Mouse (Mus musculus): ENCODE results near the gene Creb3l1.

Gene Creb3l1

DNA sequence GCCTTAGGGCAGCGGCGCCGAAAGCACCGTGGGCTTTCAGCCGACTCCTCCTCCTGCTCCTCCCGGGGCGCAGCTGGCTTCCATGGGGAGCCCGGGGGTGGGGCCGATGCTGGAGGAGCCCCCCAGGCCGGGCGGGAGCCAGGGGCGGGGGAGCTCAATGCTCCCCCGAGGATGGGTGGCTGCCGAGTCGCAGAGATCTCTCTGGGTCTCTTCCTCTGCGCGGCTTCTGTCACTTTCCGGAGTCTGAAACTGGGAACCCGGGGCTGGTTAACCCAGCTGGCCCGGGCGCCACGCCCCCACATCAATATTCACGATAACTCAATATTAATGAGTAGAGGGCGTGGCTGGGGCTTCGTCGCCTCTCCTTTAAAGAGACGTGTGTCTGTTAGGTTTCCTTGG is at the start of gene Creb3l1:
TSS of gene Creb3l1 (minus strand) at position 229 of the 399 bp plus-strand sequence.
- peak; percentile 79 for DNase-seq (ENCODE audit: low spot score)

DNA sequence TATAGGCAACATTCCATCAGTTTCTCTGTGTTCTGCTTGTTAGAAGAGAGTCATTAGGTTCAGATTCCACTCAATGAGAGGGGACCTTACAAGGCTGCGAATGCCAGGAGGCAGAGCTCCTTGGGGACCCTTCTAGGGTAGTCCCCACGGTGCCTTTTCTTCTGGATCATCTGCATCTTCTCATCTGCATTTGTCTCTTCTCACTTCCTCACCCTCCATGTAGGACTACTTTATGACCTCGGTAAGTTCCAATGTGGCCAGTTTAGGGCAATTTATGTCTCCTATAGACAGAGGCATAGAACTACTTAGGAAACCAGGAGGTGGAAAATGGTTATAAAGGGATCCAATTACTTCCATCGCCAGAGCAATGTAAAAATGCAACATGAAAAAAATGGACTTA is 46.8 kb upstream of the Creb3l1 start:
- no peak for DNase-seq (ENCODE audit: low spot score)

DNA sequence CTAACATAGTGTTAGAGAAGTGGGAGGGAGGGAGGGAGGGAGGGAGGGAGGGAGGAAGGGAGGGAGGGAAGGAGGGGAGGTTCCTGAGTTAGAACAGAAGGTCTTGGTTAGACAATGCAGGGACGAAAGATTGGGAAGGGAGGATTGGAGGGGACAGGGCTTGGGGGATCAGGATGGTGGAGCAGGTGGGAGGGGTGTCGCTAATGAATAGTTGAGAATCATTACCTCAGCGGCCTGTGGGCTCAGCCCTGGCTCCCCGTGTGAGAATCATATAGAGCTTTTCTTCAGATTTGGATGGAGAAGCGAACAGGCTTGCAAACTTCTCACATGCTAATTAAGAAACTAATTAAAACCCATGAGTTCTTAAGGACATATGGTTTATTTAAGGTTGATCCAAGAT is 45.3 kb upstream of the Creb3l1 start:
- DNase-seq (ENCODE audit: low spot score) = no peak

DNA sequence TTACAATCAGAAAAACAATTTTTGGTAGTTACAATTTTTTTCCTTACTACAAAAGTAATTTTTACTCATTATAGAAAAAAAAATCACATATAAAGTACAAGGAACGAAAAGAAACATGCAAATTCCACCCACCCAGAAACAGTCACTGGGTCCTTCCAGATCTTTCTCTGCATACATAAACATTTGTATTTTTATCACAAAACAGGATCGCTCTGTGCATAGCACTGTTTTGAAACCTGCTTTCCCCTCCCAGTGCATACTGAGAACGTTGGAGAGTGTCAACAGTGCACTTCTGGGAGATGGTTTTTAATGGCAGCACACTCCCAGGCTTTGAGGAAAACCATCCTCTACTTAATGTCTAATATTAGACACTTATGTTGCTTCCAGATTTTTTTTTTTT is 43.3 kb upstream of the Creb3l1 start:
- DNase-seq (ENCODE audit: low spot score) = no peak

DNA sequence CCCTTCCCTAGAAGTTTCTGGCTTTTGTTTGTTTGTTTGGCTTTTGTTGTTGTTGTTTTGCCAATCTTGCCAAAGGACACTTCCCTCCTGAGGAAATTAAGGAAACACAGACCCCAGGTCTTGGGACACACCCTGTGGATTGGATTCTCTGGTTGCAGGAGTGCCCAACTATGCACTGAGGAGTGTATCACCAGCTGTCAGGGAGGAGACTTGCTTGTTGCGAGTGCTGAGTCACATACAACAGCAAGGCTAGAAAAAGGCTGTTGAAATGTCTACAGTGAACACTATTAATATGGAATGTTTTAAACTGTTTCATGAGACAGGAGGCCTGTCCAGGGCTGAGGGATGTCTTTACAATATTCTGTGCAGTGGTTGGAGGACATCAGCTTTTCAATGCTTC is 42.6 kb upstream of the Creb3l1 start:
- no peak for DNase-seq (ENCODE audit: low spot score)

DNA sequence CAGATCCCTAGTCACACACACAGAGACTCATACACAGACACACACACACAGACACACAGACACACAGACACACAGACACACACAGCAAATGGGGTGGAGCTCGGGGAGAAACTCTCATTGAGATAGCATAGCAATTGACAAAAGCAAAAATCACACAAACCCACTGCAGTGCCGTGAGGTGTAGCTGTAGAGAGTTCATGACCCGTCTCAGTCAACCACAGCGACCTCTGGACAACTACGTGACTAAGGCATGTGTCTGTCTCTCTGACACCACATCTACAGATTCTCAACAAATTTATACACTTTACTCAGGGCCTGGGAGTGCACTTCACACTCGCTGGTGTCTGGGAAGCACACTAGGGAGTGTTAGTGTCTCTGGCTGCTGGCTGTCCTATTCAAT is 41.6 kb upstream of the Creb3l1 start:
- DNase-seq (ENCODE audit: low spot score) = no peak

DNA sequence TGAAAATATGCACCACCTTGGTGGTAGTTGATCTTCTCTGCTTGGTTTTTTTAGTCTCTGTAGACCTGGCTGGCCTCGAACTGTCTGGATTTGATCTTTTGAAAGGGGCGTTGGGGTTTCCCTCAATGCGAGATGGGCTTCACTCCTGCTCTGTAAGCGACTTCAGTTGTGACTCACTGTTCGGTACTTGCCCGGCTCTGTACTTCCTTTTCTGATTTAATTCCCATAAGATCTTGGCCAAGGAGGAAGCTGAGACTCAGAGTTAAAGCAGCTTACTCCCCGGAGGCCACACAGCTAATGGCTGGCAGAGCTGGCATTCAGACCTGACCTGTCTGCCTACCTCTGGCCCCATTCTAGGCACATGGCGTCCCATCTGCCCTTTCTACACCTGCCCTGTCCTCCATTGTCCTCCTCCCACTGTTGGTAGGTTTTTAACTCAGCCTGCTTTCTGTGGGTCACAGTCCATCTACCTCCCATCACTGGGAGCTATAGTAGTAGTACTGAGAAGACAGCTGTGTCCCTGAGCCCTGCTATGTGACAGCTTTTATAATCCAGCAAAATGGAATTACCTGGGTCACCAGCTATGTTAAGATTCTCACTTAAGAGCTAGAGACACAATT is 41.1 kb upstream of the Creb3l1 start:
- no peak for DNase-seq (ENCODE audit: low spot score)

DNA sequence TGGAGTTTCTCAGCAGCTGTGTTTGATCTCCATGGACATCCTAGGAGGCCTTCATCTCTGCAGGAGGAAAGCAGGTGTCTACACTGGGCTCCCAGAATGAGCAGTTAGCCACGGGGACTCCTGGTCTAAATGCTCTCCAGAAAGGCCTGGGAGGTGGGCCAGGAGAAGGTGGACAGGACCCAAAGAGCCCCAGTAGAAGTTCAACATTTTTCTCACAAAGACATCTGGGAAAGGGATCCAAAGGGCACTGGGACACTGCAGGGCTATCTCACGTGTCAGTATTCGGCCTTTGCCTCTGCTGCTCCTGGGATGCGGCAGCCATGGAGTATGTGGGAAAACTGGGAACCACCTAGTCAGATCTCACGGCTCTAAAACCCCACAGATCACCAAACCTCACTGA is 38.8 kb upstream of the Creb3l1 start:
- no peak for DNase-seq (ENCODE audit: low spot score)

DNA sequence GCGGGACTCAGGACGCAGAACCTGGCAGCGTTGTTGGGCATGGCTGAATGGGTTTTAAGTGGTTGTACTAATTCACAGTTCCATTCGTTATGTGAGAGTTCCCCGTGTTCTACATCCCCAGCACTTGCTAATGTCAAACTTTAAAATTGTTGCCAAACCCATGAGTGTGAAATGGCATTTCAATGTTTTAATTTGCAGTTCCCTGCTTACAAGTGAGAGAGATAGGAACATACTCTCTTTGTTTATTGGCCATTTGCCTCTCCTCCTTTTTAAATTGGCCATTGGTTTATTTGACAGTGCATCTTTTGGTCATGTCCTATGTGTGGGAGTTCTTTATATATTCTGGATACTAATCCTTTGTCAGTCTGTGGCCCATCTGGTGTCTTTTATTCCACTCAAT is 37.0 kb upstream of the Creb3l1 start:
- DNase-seq (ENCODE audit: low spot score) = no peak

DNA sequence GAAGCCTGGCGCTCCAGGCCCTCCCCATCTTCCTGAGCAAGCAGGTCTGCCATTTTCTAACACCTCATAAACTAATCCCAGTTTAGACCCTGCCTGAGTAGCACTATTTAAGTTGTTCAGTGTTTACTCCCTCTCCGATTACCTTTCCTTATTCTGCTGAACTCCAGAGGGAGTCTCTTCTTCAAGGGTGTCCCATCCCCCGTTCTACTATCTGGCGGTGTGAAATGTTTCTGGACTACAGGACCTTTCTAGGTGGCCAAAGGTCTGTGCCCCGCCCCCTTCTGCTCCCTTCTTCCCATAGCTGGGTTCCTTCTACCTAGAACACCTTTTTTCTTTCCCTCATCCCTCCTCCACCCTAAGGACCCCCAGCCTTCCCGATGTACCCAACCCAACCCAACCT is 36.0 kb upstream of the Creb3l1 start:
- DNase-seq (ENCODE audit: low spot score) = no peak

DNA sequence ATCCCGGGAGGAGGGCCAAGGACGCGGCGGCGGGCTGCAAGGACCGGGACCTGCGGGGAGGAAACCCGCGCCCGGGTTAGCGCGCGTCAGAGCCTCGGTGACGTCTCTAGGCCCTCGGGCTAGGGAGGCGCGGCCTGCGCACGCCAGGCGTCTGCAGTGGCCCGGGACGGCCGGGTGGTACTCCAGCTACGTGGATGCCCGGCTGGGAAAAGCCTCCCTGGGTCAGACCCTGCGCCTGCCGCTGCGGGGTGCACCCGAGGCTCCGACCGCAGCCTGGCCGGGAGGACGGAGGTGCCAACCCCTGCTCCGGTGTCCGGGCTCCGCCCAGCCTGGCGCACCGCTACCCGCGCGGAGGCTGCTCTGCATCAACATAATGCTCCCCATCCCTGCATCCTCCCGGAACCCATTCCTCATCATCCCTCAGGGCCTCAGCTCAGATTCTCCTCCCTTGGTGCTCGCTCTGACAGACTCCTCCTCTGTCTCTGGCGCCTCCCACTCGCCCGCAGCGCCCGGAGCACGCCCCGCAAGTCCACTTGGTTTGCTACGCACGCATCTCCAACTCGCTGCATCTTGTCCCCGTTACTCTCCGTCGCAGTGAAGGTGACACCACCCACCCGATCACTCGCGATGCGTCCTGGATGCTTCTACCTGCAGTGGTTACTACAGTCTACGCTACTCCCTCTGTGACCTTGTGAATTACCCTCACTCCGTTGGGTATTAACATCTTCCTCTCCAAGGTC is 35.3 kb upstream of the Creb3l1 start:
- DNase-seq (ENCODE audit: low spot score) = peak; percentile 21

DNA sequence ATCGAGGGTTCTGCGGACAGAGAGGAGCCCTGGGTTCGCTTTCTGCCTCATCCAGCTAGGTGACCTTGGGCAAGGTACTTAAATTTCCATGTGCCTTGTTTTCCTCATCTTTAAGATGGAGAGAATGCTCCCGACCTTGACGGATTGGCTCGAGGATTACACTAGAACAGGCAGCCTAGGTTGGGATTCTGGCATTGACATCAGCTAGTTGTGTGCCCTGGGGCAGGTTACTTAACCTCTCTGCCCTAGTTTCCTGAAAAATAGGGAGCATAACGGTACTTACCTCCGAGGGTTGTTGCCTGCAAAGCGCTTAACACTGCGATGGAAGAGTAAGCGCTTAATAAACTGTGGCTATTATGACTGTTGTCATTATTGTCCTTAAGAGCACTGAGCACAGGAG is 34.6 kb upstream of the Creb3l1 start:
- DNase-seq (ENCODE audit: low spot score) = no peak

DNA sequence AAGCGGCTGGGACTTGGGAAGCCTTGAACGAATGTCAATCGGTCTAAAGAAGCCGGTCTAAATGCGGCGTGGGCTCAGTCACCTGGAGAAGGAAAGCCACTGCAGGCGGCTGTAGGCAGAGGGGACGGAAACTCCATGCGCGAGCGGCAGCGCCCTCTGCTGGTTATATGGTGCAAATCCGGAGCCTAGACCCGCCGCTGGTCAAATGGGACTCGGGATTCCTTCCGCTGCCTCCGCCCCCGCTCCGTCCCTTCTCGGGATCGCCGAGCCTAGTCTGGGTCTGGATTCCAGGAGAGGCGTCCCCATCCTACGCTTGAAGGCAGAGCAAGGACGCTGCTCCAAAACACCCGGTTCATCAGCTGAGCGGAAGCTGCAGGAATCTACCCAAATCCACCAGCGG is 34.2 kb upstream of the Creb3l1 start:
- DNase-seq (ENCODE audit: low spot score) = peak; percentile 92

DNA sequence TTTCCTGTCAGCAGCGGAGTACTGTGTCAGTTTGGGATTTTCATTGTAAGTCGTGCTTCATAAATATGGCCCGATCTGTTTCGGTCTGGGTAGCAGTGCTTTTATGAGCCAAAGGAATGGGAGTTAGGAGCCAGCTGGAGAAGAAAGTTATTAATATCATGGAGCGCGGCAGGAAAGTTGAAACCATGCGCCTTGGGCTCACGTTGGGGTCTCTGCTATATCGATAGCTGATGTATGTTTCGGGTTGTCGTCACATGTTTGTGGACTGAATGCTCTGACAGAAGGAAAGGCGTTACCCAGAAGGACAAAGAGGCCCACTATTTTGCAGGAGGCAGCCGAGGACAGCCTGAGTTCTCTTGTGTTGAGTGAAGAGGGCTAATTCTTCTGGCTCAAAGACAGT is 32.5 kb upstream of the Creb3l1 start:
- DNase-seq (ENCODE audit: low spot score) = no peak

DNA sequence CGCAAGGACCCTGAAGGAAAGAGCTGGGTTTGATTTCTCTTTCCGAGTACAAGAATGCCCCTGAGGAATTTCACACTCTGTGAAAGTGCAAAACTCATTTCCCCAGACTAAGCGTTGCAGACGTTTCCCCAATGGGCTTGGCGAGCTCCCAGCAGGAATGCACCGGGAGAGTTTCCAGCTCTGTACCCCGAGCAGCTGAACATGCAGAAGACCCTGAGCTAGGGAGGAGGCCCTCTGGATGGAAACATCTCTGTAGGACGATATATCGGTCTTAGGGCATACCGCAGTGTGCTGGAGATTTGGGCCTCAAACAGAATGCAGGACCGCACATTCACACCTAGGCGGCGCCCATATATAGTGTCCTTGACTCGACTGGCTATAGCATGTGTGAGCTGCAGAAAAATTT is 31.5 kb upstream of the Creb3l1 start:
- peak; percentile 50 for DNase-seq (ENCODE audit: low spot score)

DNA sequence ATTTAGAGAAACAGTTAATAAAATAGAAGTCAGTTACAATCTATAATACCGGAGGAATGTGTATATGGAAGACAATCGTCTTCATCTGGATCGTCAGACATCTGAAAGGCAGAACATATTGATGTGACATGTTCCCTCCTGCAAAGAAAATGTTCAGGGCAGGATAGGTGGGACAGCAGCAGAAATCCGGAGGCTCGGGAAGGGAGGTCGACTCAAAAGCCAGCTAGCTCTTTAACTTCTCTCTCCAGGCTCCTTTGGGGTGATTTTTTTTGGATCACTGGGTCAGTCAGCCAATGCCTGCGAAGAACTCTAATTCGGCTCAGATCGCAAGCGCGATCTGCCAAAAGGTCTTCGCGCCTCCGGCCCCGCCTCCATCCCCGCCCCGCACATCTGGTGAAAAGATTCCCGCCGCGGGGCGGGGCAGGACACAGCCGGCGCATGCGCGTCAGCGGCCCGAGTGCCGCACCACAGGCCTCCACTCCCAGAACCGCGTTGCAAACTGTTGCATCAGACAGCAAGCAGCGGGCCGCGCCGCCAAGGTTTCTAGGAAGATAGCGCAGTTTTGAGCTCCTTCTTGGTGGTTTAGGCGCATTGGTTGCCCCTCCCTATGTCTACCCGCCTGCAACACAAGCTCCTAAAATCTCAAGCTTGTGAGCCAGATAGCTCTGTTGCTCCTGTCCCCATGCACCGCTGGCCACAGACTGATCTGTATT is 31.0 kb upstream of the Creb3l1 start:
- peak; percentile 91 for DNase-seq (ENCODE audit: low spot score)

DNA sequence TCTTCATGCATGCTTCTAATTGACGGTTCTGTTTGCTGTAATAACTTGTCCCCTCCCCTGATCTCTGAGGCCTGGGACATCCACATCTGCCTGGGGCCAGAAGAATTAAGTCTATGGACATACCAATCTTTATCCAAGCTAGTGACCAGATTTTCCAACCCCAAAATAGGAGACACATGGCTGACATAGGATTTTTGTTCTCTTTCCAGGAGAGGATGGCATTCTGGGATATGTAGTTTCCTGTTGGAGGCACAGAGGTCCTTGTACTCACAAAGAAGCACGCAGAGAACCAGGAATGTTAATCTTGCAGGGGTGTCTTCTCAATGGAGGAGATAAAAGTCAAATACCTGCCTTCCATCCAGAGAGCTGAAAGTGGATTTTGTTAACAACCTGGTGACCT is 28.5 kb upstream of the Creb3l1 start:
- no peak for DNase-seq (ENCODE audit: low spot score)

DNA sequence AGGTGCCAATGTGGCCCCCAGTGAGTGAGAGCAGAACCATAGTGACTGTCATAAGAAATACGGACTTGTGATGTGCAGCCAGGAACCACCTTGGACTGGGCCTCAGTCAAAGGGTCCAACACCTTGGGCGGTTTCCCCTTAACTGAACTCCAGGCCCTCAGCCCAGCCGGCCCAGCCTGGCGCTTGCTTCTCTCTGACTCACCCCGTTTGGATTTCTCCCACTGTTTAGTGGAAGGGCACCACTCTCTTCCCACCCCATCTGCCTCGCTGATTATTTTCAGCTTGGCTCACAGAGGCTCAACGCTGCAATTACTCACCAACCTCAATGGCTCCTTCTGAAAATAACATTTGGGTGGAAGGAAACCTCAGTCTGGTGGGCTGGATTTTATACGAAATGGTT is 27.9 kb upstream of the Creb3l1 start:
- DNase-seq (ENCODE audit: low spot score) = peak; percentile 10

DNA sequence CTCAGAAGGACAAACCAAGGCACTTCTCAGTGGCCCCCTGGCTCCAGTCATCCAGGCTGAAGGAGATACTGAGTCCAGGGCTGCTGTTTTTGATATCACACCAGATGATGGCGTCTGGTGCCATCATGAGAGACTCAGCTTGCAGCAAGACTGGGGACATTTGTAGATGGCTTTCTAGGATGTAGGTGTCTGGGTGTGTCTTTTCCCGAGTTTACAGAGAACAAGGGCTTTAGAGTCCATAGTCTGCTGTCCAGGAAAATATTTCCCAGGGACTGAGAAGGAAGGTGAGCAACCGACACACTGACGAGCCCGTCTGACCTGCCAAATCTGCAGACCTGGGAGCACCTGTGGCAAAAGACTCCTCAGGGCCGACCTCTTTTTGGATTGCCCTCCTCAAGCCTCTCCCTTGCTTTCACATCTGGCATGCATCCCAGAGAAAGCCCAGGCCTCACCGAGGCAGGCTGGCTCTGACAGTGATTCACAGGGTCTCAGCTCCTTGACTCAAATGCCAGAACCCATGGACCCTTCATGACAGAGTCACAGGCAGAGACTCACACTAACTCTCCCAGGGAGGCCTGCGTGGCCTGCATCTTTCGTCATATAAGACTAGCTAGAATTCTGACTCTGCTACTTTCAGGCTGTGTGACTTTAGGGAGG is 23.9 kb upstream of the Creb3l1 start:
- DNase-seq (ENCODE audit: low spot score) = no peak

DNA sequence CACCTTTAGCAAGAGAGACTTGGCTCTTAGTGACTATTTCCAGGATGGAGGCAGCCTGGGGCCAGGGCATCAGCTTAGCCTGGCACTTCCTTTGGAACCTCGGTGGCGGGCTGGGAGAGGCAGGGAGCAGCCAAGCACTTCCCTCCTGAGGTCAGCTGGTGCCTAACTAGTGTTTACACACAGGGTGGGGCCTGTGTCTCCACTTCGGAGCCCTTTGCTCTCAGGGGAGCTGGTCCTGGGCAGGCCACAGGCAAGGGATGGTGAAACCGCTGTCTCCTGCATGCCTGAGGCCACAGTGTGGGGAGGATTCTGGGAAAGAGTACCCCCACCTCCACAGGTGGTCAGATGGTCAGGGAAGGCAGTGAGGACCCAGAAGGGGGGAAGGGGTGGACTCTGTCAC is 23.3 kb upstream of the Creb3l1 start:
- DNase-seq (ENCODE audit: low spot score) = no peak

DNA sequence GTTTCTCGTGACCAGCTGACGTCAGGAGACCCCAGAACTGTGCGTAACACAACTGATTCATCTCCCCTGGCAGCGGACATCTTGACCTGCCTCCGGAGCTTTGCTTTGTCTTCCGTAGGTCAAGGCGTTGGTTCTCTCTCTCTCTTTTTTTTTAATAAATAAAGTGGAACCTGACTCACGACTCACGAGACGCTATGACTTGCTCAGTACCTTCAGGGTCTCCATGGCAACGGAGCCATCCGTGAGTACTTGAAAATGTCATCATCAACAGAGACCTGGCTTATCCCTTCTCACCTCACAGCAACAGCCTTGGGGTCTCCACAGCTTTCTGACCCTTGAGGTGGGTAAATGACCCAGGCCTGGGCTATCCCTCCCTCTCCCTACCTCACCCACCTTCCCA is 19.0 kb upstream of the Creb3l1 start:
- DNase-seq (ENCODE audit: low spot score) = no peak

DNA sequence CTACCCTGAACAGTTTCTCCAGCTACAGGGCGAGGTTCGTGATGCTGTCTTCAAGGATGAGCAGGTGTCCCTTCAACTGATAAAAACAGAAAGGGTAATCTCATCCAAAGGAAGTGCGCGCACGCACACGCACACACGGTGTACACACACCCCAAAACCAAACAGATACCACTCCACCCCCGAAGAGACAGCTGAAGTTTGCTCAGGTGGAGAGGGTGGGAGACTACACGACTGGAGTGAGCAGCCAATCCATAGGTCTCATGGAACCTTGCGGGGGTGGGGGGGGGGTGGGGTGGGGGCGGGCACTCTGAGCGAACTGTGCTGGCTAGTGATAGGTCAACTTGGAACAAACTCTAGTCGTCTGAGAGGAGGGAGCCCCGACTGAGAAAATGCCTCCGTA is 17.2 kb upstream of the Creb3l1 start:
- no peak for DNase-seq (ENCODE audit: low spot score)

DNA sequence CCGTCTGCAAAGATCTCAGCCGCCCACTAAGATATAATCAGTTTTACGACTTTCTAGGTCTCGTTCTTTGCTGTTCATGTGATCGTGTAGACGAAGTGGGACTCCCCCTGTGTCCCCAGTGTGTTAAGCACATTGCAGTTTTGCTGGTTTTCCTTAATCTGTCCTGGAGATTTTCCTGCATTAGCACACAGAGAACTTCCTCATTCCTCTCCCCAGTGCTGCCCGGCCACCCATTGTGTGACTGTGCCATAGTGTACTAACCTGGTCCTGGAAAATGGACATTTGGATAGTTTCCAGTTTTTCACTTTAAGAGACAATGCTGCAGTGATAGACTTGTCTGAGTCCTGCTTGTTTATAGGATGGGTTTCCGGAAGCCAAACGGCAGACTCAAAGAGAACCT is 10.0 kb upstream of the Creb3l1 start:
- no peak for DNase-seq (ENCODE audit: low spot score)

Data from lung, postnatal 25 days (tissue).